Mouse (Mus musculus): Measurements from ENCODE around the gene Olfr1359. TPM values are rescaled to one million over a fixed set of nuclear protein-coding genes. Genes with fewer than 3 reads are reported as not detected.

The Olfr1359 gene
- total RNA-seq, 2 experiments from 2014 or later: not detected

Small RNA genes lying within 50 kb of the gene (microRNA-seq; reads per million reads assigned to microRNA genes)
- 0 reads per million in 2 experiments for gene Gm44357
- 0 reads per million in 2 experiments for gene Gm44367
- 0.22 to 0.78 reads per million in 2 experiments for gene Gm44454

Other genes starting within 250 kb of the Olfr1359 start
- gene Zscan26, start 244.4 kb upstream of the Olfr1359 start, total RNA-seq (2021): 10 to 100 TPM; 26.9 to 29.4 TPM
- 1 to 10 TPM; 1.0 to 1.2 TPM for gene Nkapl, start 229.6 kb upstream of the Olfr1359 start, total RNA-seq (2021)
- 1 to 10 TPM; 6.6 to 7.9 TPM for gene Zkscan4, start 219.2 kb upstream of the Olfr1359 start, total RNA-seq (2021)
- gene Gm10065, start 218.7 kb upstream of the Olfr1359 start, total RNA-seq (2021): not detected
- gene AK157302, start 202.9 kb upstream of the Olfr1359 start, total RNA-seq (2021): 10 to 100 TPM; 16.0 to 17.7 TPM
- gene Gm11273, start 196.7 kb upstream of the Olfr1359 start, total RNA-seq (2021): 10 to 100 TPM; 48.8 to 72.4 TPM
- 10 to 100 TPM; 12.9 to 15.9 TPM for gene Zkscan8, start 167.0 kb upstream of the Olfr1359 start, total RNA-seq (2021)
- gene Olfr1366, start 155.3 kb upstream of the Olfr1359 start, total RNA-seq (2021): not detected
- gene Olfr1535, start 138.2 kb upstream of the Olfr1359 start, total RNA-seq (2021): not detected
- not detected for gene Olfr1364, start 116.4 kb upstream of the Olfr1359 start, total RNA-seq (2021)
- gene Olfr1362, start 84.1 kb upstream of the Olfr1359 start, total RNA-seq (2021): not detected
- not detected for gene Olfr11, start 55.6 kb upstream of the Olfr1359 start, total RNA-seq (2021)
- not detected for gene Olfr1361, start 34.7 kb upstream of the Olfr1359 start, total RNA-seq (2021)
- not detected for gene Olfr1360, start 20.7 kb upstream of the Olfr1359 start, total RNA-seq (2021)
- gene Hist1h2bl, start 18.0 kb downstream of the Olfr1359 start, total RNA-seq (2021): 10 to 100 TPM; 55.7 to 83.1 TPM
- gene Hist1h2ai, start 18.3 kb downstream of the Olfr1359 start, total RNA-seq (2021): 10 to 100 TPM; 69.8 to 77.4 TPM
- 100 to 1,000 TPM; 100 to 141 TPM for gene Hist1h3h, start 19.5 kb downstream of the Olfr1359 start, total RNA-seq (2021)
- 10 to 100 TPM; 17.6 to 20.3 TPM for gene Hist1h2bm, start 23.9 kb downstream of the Olfr1359 start, total RNA-seq (2021)
- 10 to 100 TPM; 22.7 to 23.3 TPM for gene Hist1h4j, start 37.0 kb downstream of the Olfr1359 start, total RNA-seq (2021)
- 100 to 1,000 TPM; 312 to 419 TPM for gene Hist1h4k, start 52.4 kb downstream of the Olfr1359 start, total RNA-seq (2021)
- gene Hist1h2ak, start 55.7 kb downstream of the Olfr1359 start, total RNA-seq (2021): 10 to 100 TPM; 27.8 to 28.5 TPM
- 10 to 100 TPM; 26.0 to 38.7 TPM for gene Hist1h2bn, start 56.0 kb downstream of the Olfr1359 start, total RNA-seq (2021)
- gene Hist1h1b, start 82.5 kb downstream of the Olfr1359 start, total RNA-seq (2021): 10 to 100 TPM; 33.1 to 44.1 TPM
- 100 to 1,000 TPM in 1 of 2 experiments, 10 to 100 TPM in 1; 85.1 to 110 TPM for gene Hist1h3i, start 85.3 kb downstream of the Olfr1359 start, total RNA-seq (2021)
- gene Hist1h2an, start 89.1 kb downstream of the Olfr1359 start, total RNA-seq (2021): 10 to 100 TPM; 11.0 to 16.4 TPM
- 10 to 100 TPM; 22.4 to 23.5 TPM for gene Hist1h2bp, start 89.3 kb downstream of the Olfr1359 start, total RNA-seq (2021)
- 10 to 100 TPM; 52.8 to 66.3 TPM for gene Hist1h2bq, start 112.1 kb downstream of the Olfr1359 start, total RNA-seq (2021)
- gene Hist1h2ao, start 112.4 kb downstream of the Olfr1359 start, total RNA-seq (2021): 10 to 100 TPM; 36.4 to 41.0 TPM
- gene Hist1h4m, start 113.6 kb downstream of the Olfr1359 start, total RNA-seq (2021): 100 to 1,000 TPM; 214 to 219 TPM
- 10 to 100 TPM; 22.0 to 32.1 TPM for gene Hist1h4n, start 134.1 kb downstream of the Olfr1359 start, total RNA-seq (2021)
- 10 to 100 TPM; 67.2 to 82.7 TPM for gene Hist1h2ap, start 135.4 kb downstream of the Olfr1359 start, total RNA-seq (2021)
- gene Hist1h2br, start 135.6 kb downstream of the Olfr1359 start, total RNA-seq (2021): 10 to 100 TPM; 52.5 to 64.9 TPM
- 1 to 10 TPM; 5.1 to 6.0 TPM for gene Zfp184, start 247.0 kb downstream of the Olfr1359 start, total RNA-seq (2021)

Measured in layer of hippocampus, postnatal 10 days (tissue).